Mouse (Mus musculus) lung, embryonic 14.5 days (tissue): Measurements from ENCODE around the gene Sec13. TPM values are rescaled to one million over a fixed set of nuclear protein-coding genes. Genes with fewer than 3 reads are reported as not detected.

Experiments used
- ATAC-seq: fragments of 200-750 bp; cut with Nextera tagmentation; 2 replicates; pipeline ENCODE4 v1.8.0; 2017; ENCODE audit warnings: mild to moderate bottlenecking, moderate TSS enrichment, moderate library complexity; ENCODE audit not compliant: insufficient read depth
- DNase-seq: peaks from one replicate; pipeline ENCODE4 v3.0.0-alpha.2; 2015
- H3K27ac ChIP-seq: fragments of 300-500 bp; sonication (generic); 2 replicates; pipeline ENCODE4 v1.5.1; 2014; ENCODE audit warnings: low read depth, mild to moderate bottlenecking, moderate library complexity
- H3K27me3 ChIP-seq: fragments of 300-500 bp; sonication (generic); 2 replicates; pipeline ENCODE4 v1.6.1; 2014; ENCODE audit warnings: low read length, control low read depth; ENCODE audit not compliant: insufficient read depth
- H3K36me3 ChIP-seq: fragments of 300-500 bp; sonication (generic); 2 replicates; pipeline ENCODE4 v1.6.1; 2014; ENCODE audit warnings: control low read depth; ENCODE audit not compliant: insufficient read depth
- H3K4me1 ChIP-seq: fragments of 300-500 bp; sonication (generic); 2 replicates; pipeline ENCODE4 v1.6.1; 2014; ENCODE audit warnings: antibody characterized with exemption, control low read depth; ENCODE audit not compliant: insufficient read depth
- H3K4me2 ChIP-seq: fragments of 300-500 bp; sonication (generic); 2 replicates; pipeline ENCODE4 v1.6.1; 2014; ENCODE audit warnings: mild to moderate bottlenecking
- H3K4me3 ChIP-seq: fragments of 300-500 bp; sonication (generic); 2 replicates; pipeline ENCODE4 v1.5.1; 2014; ENCODE audit warnings: low read depth, low read length
- H3K9ac ChIP-seq: fragments of 300-500 bp; sonication (generic); 2 replicates; pipeline ENCODE4 v1.6.1; 2014
- H3K9me3 ChIP-seq: fragments of 300-500 bp; sonication (generic); 2 replicates; pipeline ENCODE4 v1.6.1; 2016; ENCODE audit warnings: low read depth, low read length, control low read depth
- CTCF ChIP-seq: IDR thresholded peaks from 2 replicates; pipeline ENCODE4 v1.5.1; 2016; ENCODE audit warnings: antibody characterized with exemption, low read depth
- WGBS: fragments of 180-500 bp; shearing (Covaris S2); extraction: QIAGEN DNeasy Blood & Tissue Kit; methylation state at CpG from one replicate; pipeline ENCODE4 v1.1.7; 2014; 5-methylcytosine and 5-hydroxymethylcytosine counted together
- polyA plus RNA-seq: library from polyadenylated mRNA; unstranded; fragments of >200 nt; fragmentation: Nextera tagmentation; extraction: Ambion mirVana; gene quantifications from 2 replicates; pipeline ENCODE4 v1.2.1, GENCODE M21; 2014

Gene Sec13
- polyA plus RNA-seq, 1 experiment from 2014 or later, result 295 TPM

DNA sequence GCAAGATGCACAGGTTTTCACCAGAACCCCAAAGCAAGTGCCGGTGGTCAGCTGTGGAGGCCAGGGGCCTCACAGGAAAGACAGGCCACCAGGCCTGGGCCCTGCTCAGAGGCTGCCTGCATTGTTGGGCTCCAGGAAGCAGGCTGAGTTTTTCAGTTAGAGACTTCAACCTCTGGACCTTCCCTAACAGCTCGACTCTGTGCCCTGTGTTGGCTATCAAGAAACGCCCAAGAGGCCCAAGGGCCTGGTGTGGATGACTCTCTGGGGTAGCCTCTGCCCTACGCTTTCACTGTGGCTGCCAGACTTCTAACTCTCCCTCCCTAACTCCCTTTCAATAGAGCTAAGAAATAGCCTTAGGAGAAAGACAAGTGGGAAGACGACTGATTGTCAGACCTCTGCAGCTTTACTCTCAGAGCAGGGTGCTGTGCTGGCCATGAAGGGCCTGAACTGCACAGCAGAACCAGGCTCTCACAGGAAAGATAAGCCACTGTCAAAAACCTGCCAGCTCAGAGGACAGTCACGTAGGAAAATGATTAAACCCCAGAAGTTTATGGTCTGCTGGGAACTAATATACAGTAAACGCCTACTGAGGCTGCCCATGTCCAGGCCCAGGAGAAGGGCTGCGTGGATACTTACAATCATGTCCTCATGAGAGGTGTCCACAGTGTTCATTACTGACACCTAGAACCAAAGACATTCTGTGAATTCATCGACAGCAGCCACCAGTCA lies 3.1 kb downstream of the Sec13 start:
- Histone ChIP-seq H3K9me3 (no peaks in the 10 kb centered on the region), H3K9ac (no peak overlapping the region), H3K4me1 (no peaks in the 10 kb centered on the region), H3K4me3 (no peak overlapping the region), H3K4me2 (no peak overlapping the region), H3K27me3 (no peaks in the 10 kb centered on the region), H3K27ac (no peak overlapping the region), H3K36me3 (peaks cover 49% of the 10 kb centered on the region)
- TF ChIP-seq CTCF, result no peak
- 88% methylated on average over 9 of the region's 9 CpGs for WGBS
- ATAC-seq (no peak), DNase-seq (no peak)

GRCm38 (mm10) chr6:113731296-113731695 lies 9.2 kb downstream of the Sec13 start:
- no peak overlapping the region for H3K4me3 ChIP-seq
- no peak for ATAC-seq
- WGBS, result 93% methylated on average over 3 of the region's 3 CpGs
- no peak overlapping the region for H3K9ac ChIP-seq
- no peaks in the 10 kb centered on the region for H3K27me3 ChIP-seq
- no peaks in the 10 kb centered on the region for H3K9me3 ChIP-seq
- H3K4me1 ChIP-seq, result no peaks in the 10 kb centered on the region
- TF ChIP-seq CTCF, result no peak
- no peak for DNase-seq
- no peak overlapping the region for H3K27ac ChIP-seq
- no peak overlapping the region for H3K4me2 ChIP-seq
- peaks cover 86% of the 10 kb centered on the region for H3K36me3 ChIP-seq

DNA sequence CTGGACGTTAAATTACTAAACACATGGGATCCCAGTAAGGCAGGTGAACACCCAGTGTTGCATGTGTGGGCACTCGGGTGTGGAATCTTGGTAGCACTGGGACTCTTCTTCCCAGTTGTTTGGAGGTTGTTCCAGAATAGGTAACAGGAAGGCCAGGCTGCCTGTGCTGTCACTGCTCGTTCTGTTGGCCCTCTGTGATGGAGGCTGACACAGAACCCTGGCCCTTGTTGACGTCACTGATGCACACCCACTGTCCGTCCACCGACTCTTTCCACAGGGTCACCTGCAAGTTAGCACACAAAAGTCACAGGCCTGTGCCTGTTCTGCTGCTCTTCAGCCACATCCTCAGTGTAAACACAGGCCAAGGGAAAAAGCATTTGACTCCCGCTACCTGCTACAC lies 12.4 kb downstream of the Sec13 start:
- H3K36me3 ChIP-seq, result peaks cover 85% of the 10 kb centered on the region
- DNase-seq, result no peak

GRCm38 (mm10) chr6:113721061-113721460 lies 19.5 kb downstream of the Sec13 start:
- Histone ChIP-seq H3K27ac (no peak overlapping the region), H3K9ac (no peak overlapping the region), H3K27me3 (no peaks in the 10 kb centered on the region), H3K4me1 (no peaks in the 10 kb centered on the region), H3K4me2 (no peak overlapping the region), H3K9me3 (no peaks in the 10 kb centered on the region), H3K36me3 (peaks cover 71% of the 10 kb centered on the region), H3K4me3 (no peak overlapping the region)
- no peak for ATAC-seq
- DNase-seq, result no peak
- no peak for TF ChIP-seq CTCF
- 62% methylated on average over 4 of the region's 4 CpGs for WGBS

More for the DNA sequence above, 12.4 kb downstream of the Sec13 start:
- TF ChIP-seq CTCF, result no peak
- 86% methylated on average over 7 of the region's 7 CpGs for WGBS
- no peak overlapping the region for H3K9ac ChIP-seq
- no peak overlapping the region for H3K4me2 ChIP-seq
- H3K9me3 ChIP-seq, result no peaks in the 10 kb centered on the region
- no peak overlapping the region for H3K27ac ChIP-seq
- ATAC-seq, result no peak
- no peaks in the 10 kb centered on the region for H3K4me1 ChIP-seq
- H3K4me3 ChIP-seq, result no peak overlapping the region
- no peaks in the 10 kb centered on the region for H3K27me3 ChIP-seq

DNA sequence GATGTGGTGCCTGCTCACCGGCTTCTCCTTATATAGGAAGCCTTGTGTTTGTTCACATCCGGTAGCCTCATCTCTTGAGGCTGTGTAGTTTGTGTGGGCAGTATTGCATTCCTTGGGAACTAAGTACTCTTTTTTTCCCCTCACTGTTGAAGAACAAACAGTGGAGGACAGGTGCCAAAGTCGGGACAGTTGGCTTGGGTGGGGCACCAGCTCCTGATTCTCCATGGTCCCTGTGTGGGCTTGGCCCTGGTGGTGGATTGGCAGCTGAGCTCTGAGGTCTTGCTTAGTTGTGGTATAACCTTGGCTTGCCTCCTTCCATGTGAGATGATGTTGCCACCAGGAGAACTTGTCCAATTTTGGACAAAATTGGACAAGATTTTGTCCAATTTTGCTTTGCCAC lies 20.7 kb downstream of the Sec13 start, which contains the start of gene Ghrl:
TSS of gene Ghrl (minus strand) at position 3 of the 400 bp plus-strand sequence.
- ATAC-seq (no peak), DNase-seq (no peak)
- H3K36me3 ChIP-seq, result peaks cover 73% of the 10 kb centered on the region
- no peaks in the 10 kb centered on the region for H3K9me3 ChIP-seq
- H3K4me1 ChIP-seq, result no peaks in the 10 kb centered on the region
- 59% methylated on average over 3 of the region's 3 CpGs for WGBS
- H3K4me2 ChIP-seq, result no peak within 1 kb of the TSS
- TF ChIP-seq CTCF, result no peak
- H3K4me3 ChIP-seq, result no peak within 1 kb of the TSS
- H3K9ac ChIP-seq, result no peak within 1 kb of the TSS
- H3K27me3 ChIP-seq, result no peaks in the 10 kb centered on the region
- no peak within 1 kb of the TSS for H3K27ac ChIP-seq

DNA sequence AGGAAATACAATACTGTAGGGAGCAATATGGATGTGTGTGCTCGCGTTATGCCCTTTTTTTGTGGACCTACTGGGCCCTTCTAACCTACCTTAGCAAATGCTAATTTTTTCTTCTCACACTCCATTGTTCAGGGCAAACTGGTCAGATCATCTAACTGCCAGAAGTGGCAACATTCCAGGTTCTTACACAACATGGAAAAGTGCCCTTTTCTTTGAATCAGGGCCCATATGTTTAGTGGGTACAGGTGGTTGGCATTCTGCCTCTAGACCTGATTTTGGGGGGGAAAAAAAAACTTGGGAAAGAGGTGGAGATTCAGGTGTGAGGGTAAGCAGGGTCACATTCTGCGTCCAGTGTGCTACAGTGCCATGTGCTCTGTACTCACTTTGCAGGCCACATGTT lies 23.0 kb downstream of the Sec13 start:
- Histone ChIP-seq H3K36me3 (peaks cover 81% of the 10 kb centered on the region), H3K4me3 (no peak overlapping the region), H3K4me1 (no peaks in the 10 kb centered on the region), H3K9me3 (no peaks in the 10 kb centered on the region), H3K9ac (no peak overlapping the region), H3K27me3 (no peaks in the 10 kb centered on the region), H3K4me2 (no peak overlapping the region), H3K27ac (no peak overlapping the region)
- ATAC-seq, result no peak
- WGBS, result 81% methylated on average over 3 of the region's 3 CpGs
- no peak for TF ChIP-seq CTCF
- no peak for DNase-seq

DNA sequence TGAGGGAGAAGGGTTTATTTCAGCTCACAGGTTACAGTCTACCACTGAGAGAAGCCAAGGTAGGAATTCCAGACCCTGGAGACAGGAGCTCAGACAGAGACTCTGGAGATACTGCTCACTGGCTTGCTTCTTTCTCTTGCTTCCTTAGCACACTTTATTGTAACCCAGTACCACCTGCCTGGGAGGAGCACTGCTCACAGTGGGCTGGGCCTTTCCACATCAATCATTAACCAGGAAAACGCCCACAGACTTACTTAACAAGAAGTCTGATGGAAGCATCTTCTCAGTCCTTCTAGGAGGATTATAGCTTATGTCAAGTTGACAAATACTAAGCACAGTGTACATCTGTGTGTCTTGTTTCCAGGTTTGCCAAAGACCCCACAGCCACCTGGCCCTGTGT lies 25.7 kb downstream of the Sec13 start:
- no peak for ATAC-seq
- H3K27ac ChIP-seq, result no peak overlapping the region
- H3K9ac ChIP-seq, result no peak overlapping the region
- no peaks in the 10 kb centered on the region for H3K27me3 ChIP-seq
- no peaks in the 10 kb centered on the region for H3K4me1 ChIP-seq
- no peak overlapping the region for H3K4me3 ChIP-seq
- no peak for DNase-seq
- TF ChIP-seq CTCF, result no peak
- H3K4me2 ChIP-seq, result no peak overlapping the region
- peaks cover 90% of the 10 kb centered on the region for H3K36me3 ChIP-seq
- no peaks in the 10 kb centered on the region for H3K9me3 ChIP-seq
- 65% methylated on average over 1 of the region's 1 CpGs for WGBS
